Mouse (Mus musculus): ENCODE results near the gene Dnajc16. TPM values are rescaled to one million over a fixed set of nuclear protein-coding genes. Genes with fewer than 3 reads are reported as not detected.

Gene Dnajc16
- total RNA-seq, 1 experiment = 12.1 TPM

DNA sequence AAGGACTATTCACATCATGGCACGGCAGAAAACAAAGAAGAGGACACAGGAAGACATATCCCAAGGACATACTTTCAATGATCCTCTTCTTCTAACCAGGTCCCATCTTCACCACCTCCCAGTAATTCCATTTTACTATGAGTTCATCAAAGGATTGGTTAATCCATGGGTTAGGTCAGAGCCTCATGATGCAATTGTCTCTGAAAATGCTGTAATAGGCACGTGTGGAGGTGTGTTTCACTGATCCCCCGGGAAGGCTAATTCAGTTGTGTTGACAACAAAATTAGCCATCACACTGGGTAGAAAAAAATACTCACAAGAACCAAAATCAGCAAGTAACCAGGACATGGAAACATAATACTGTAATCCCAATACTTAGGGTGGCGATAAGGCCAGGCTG, 73.1 kb downstream of the Dnajc16 start:
- peaks cover 2 to 4% of the 10 kb centered on the region in 2 experiments for H3K4me1 ChIP-seq (ENCODE audit: control insufficient read depth in 2 of 2, insufficient read depth in 2 of 2, low read length in 2 of 2, poor library complexity in 1 of 2)
- H3K4me3 ChIP-seq (ENCODE audit: insufficient read depth in 1 of 2, low read depth in 1 of 2, low read length in 2 of 2, poor library complexity in 1 of 2, severe bottlenecking in 1 of 2) = no peak overlapping the region
- no peak for DNase-seq (ENCODE audit: low read depth, low spot score)
- H3K9me3 ChIP-seq (ENCODE audit: control insufficient read depth, insufficient read depth, low read depth, low read length) = no peaks in the 10 kb centered on the region
- no peak for TF ChIP-seq CHD2 (IDR thresholded peaks at IDR 0.05; ENCODE audit: low read depth, low read length)
- no peak for TF ChIP-seq MAFK (IDR thresholded peaks at IDR 0.05; ENCODE audit: insufficient read depth, low read depth, low read length)
- TF ChIP-seq ZNF384 (IDR thresholded peaks at IDR 0.05; ENCODE audit: low read depth, low read length) = no peak
- TF ChIP-seq ZC3H11A (IDR thresholded peaks at IDR 0.05; ENCODE audit: borderline replicate concordance, low read depth, low read length) = no peak
- no peak for TF ChIP-seq HCFC1 (IDR thresholded peaks at IDR 0.05; ENCODE audit: borderline replicate concordance, insufficient read depth, low read length)
- in situ Hi-C loops (cut with MboI; ENCODE audit: low sequenced_read_pairs in 2 of 2, unreplicated experiment in 2 of 2) = no loop called here
- no peak overlapping the region for H3K9ac ChIP-seq (ENCODE audit: insufficient read depth, low read depth, low read length, poor library complexity, severe bottlenecking)
- H3K27ac ChIP-seq (ENCODE audit: insufficient read depth, low read depth, low read length, poor library complexity, severe bottlenecking) = no peak overlapping the region
- peaks cover 10% of the 10 kb centered on the region; the same call in 1 of the 2 replicates for H3K36me3 ChIP-seq (ENCODE audit: control insufficient read depth, insufficient read depth, low read length, poor library complexity, severe bottlenecking)

DNA sequence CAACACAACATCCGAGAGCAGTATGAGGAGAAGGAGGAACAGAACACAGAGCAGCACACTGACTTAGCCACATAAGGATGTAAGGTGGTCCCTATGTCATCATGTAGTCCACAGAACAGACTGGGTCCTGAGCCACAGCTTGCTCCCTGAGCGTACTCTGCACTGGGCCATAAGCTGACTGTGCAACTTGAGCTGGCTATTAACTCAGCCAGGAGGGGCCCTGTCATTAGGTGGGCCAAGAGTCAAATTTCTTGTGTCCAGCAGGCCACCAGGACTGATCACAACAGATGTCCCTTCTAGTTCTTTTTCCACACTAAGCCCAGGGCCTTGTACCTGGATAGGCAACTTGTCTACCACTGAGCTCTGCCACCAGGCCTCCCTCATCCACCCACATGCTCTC, 75.7 kb downstream of the Dnajc16 start:
- in situ Hi-C loops (cut with MboI; ENCODE audit: low sequenced_read_pairs in 2 of 2, unreplicated experiment in 2 of 2) = no loop called here
- H3K27ac ChIP-seq (ENCODE audit: insufficient read depth, low read depth, low read length, poor library complexity, severe bottlenecking) = no peak overlapping the region
- no peak overlapping the region for H3K4me3 ChIP-seq (ENCODE audit: insufficient read depth in 1 of 2, low read depth in 1 of 2, low read length in 2 of 2, poor library complexity in 1 of 2, severe bottlenecking in 1 of 2)
- no peaks in the 10 kb centered on the region; a peak in 1 of 4 replicates for H3K4me1 ChIP-seq (ENCODE audit: control insufficient read depth in 2 of 2, insufficient read depth in 2 of 2, low read length in 2 of 2, poor library complexity in 1 of 2)
- DNase-seq (ENCODE audit: low read depth, low spot score) = no peak
- H3K9me3 ChIP-seq (ENCODE audit: control insufficient read depth, insufficient read depth, low read depth, low read length) = no peaks in the 10 kb centered on the region
- H3K36me3 ChIP-seq (ENCODE audit: control insufficient read depth, insufficient read depth, low read length, poor library complexity, severe bottlenecking) = peaks cover 16% of the 10 kb centered on the region; the same call in 1 of the 2 replicates
- H3K9ac ChIP-seq (ENCODE audit: insufficient read depth, low read depth, low read length, poor library complexity, severe bottlenecking) = no peak overlapping the region
- TF ChIP-seq ZNF384 (IDR thresholded peaks at IDR 0.05; ENCODE audit: low read depth, low read length) (no peak), HCFC1 (IDR thresholded peaks at IDR 0.05; ENCODE audit: borderline replicate concordance, insufficient read depth, low read length) (no peak), MAFK (IDR thresholded peaks at IDR 0.05; ENCODE audit: insufficient read depth, low read depth, low read length) (no peak), CHD2 (IDR thresholded peaks at IDR 0.05; ENCODE audit: low read depth, low read length) (no peak), ZC3H11A (IDR thresholded peaks at IDR 0.05; ENCODE audit: borderline replicate concordance, low read depth, low read length) (no peak)

DNA sequence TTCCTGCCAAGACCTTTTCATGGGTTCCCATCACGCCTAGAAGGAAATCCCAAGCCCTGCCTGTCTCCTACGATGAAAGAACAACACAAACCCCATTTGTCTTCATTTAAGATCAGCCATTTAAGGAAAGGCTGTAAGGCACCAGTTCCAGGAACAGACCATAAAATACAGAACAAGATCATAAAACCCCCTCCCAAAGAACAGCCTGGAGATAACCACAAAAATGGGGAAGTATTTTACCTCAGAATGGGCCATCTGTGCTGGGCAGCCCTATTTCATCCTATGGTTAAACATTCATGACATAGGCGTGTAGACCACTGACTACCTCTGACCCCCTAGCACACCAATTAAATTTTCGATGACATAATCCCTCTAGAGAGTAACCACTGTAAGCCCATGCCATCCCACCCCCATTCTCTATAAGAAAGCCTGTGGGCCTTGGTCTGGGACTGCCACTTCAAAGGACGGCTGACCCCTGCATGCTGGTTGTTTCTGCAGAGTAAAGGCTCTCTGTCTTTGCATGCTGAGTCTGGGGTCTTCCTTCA, 77.1 kb downstream of the Dnajc16 start:
- TF ChIP-seq HCFC1 (IDR thresholded peaks at IDR 0.05; ENCODE audit: borderline replicate concordance, insufficient read depth, low read length) (no peak), ZC3H11A (IDR thresholded peaks at IDR 0.05; ENCODE audit: borderline replicate concordance, low read depth, low read length) (no peak), ZNF384 (IDR thresholded peaks at IDR 0.05; ENCODE audit: low read depth, low read length) (no peak), MAFK (IDR thresholded peaks at IDR 0.05; ENCODE audit: insufficient read depth, low read depth, low read length) (no peak), CHD2 (IDR thresholded peaks at IDR 0.05; ENCODE audit: low read depth, low read length) (no peak)
- no peak for DNase-seq (ENCODE audit: low read depth, low spot score)
- H3K27ac ChIP-seq (ENCODE audit: insufficient read depth, low read depth, low read length, poor library complexity, severe bottlenecking) = no peak overlapping the region
- H3K36me3 ChIP-seq (ENCODE audit: control insufficient read depth, insufficient read depth, low read length, poor library complexity, severe bottlenecking) = peaks cover 24% of the 10 kb centered on the region
- H3K4me1 ChIP-seq (ENCODE audit: control insufficient read depth in 2 of 2, insufficient read depth in 2 of 2, low read length in 2 of 2, poor library complexity in 1 of 2) = no peaks in the 10 kb centered on the region; a peak in 1 of 4 replicates
- in situ Hi-C loops (cut with MboI; ENCODE audit: low sequenced_read_pairs in 2 of 2, unreplicated experiment in 2 of 2) = no loop called here
- H3K9ac ChIP-seq (ENCODE audit: insufficient read depth, low read depth, low read length, poor library complexity, severe bottlenecking) = no peak overlapping the region
- H3K4me3 ChIP-seq (ENCODE audit: insufficient read depth in 1 of 2, low read depth in 1 of 2, low read length in 2 of 2, poor library complexity in 1 of 2, severe bottlenecking in 1 of 2) = no peak overlapping the region
- H3K9me3 ChIP-seq (ENCODE audit: control insufficient read depth, insufficient read depth, low read depth, low read length) = no peaks in the 10 kb centered on the region

DNA sequence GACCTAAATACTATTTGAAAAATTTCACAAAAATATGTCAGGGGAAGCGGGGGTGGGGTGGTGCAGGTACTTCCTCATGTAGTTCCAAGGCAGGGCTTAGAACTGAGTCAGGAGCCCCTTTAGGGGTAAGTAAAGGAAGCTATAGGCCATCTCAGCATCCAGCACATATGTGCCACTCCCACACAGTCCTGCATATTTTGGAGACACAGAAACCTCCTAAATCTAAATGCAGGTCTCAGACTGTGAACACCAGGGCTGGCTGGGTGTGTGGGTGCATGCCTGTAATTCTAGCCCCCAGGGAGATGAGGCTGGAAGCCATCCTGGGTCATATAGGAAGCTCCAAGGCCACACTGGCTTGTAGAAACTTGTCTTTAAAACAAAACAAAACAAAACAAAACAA, 79.5 kb downstream of the Dnajc16 start:
- H3K9me3 ChIP-seq (ENCODE audit: control insufficient read depth, insufficient read depth, low read depth, low read length) = no peaks in the 10 kb centered on the region
- TF ChIP-seq ZC3H11A (IDR thresholded peaks at IDR 0.05; ENCODE audit: borderline replicate concordance, low read depth, low read length) (no peak), ZNF384 (IDR thresholded peaks at IDR 0.05; ENCODE audit: low read depth, low read length) (no peak), MAFK (IDR thresholded peaks at IDR 0.05; ENCODE audit: insufficient read depth, low read depth, low read length) (no peak), CHD2 (IDR thresholded peaks at IDR 0.05; ENCODE audit: low read depth, low read length) (no peak)
- no peak overlapping the region for H3K4me3 ChIP-seq (ENCODE audit: insufficient read depth in 1 of 2, low read depth in 1 of 2, low read length in 2 of 2, poor library complexity in 1 of 2, severe bottlenecking in 1 of 2)
- no peak for DNase-seq (ENCODE audit: low read depth, low spot score)
- peaks cover 42% of the 10 kb centered on the region for H3K36me3 ChIP-seq (ENCODE audit: control insufficient read depth, insufficient read depth, low read length, poor library complexity, severe bottlenecking)
- H3K9ac ChIP-seq (ENCODE audit: insufficient read depth, low read depth, low read length, poor library complexity, severe bottlenecking) = no peak overlapping the region
- in situ Hi-C loops (cut with MboI; ENCODE audit: low sequenced_read_pairs in 2 of 2, unreplicated experiment in 2 of 2) = no loop called here
- H3K27ac ChIP-seq (ENCODE audit: insufficient read depth, low read depth, low read length, poor library complexity, severe bottlenecking) = no peak overlapping the region
- H3K4me1 ChIP-seq (ENCODE audit: control insufficient read depth in 2 of 2, insufficient read depth in 2 of 2, low read length in 2 of 2, poor library complexity in 1 of 2) = no peaks in the 10 kb centered on the region

Other genes with a start within 250 kb of the Dnajc16 start
- gene Fblim1, start 184.8 kb downstream of the Dnajc16 start, total RNA-seq (2012; rRNA removed) = 71.3 and 112 TPM in 2 replicates
- 3.9 and 10.1 TPM in 2 replicates for gene Tmem82, start 172.3 kb downstream of the Dnajc16 start, total RNA-seq (2012; rRNA removed)
- 0.76 and 0.79 TPM in 2 replicates for gene Slc25a34, start 167.1 kb downstream of the Dnajc16 start, total RNA-seq (2012; rRNA removed)
- gene Plekhm2, start 126.0 kb downstream of the Dnajc16 start, total RNA-seq (2012; rRNA removed) = 6.2 and 6.8 TPM in 2 replicates
- gene Rsc1a1, start 105.3 kb downstream of the Dnajc16 start, total RNA-seq (2012; rRNA removed) = 10.5 and 13.3 TPM in 2 replicates
- gene Ddi2, start 67.5 kb downstream of the Dnajc16 start, total RNA-seq (2012; rRNA removed) = 42.0 and 48.5 TPM in 2 replicates
- 0.62 and 1.3 TPM in 2 replicates for gene Agmat, start 44.3 kb downstream of the Dnajc16 start, total RNA-seq (2012; rRNA removed)
- 5.5 and 6.1 TPM in 2 replicates for gene Casp9, start 2.7 kb upstream of the Dnajc16 start, total RNA-seq (2012; rRNA removed)
- gene Cela2a, start 35.2 kb upstream of the Dnajc16 start, total RNA-seq (2012; rRNA removed) = 7.3 and 8.2 TPM in 2 replicates
- not detected in 2 replicates for gene Ctrc, start 55.4 kb upstream of the Dnajc16 start, total RNA-seq (2012; rRNA removed)
- 6.2 and 9.2 TPM in 2 replicates for gene Efhd2, start 84.0 kb upstream of the Dnajc16 start, total RNA-seq (2012; rRNA removed)
- gene Fhad1, start 224.2 kb upstream of the Dnajc16 start, total RNA-seq (2012; rRNA removed) = 0.49 and 0.74 TPM in 2 replicates

All from ES-E14 (cell line).